Mouse (Mus musculus) CH12.LX (cell line): ENCODE measurements around the gene Ankfn1. TPM values are rescaled to one million over a fixed set of nuclear protein-coding genes. Genes with fewer than 3 reads are reported as not detected.

ENCODE experiments used
- DNase-seq: peaks from one replicate; pipeline ENCODE4 v3.0.0-alpha.2; 2013; ENCODE audit errors: extremely low read depth
- H3K27ac ChIP-seq: 2 replicates; pipeline ENCODE4 v1.5.1; 2012; ENCODE audit warnings: low read depth, mild to moderate bottlenecking, control low read depth, moderate library complexity; ENCODE audit not compliant: insufficient read depth
- H3K27me3 ChIP-seq: replicated peaks from 2 replicates; pipeline ENCODE3; 2012; ENCODE audit warnings: inconsistent platforms
- H3K36me3 ChIP-seq, 2 experiments: replicated peaks in 1 of 2; 2 replicates each; pipeline versions ENCODE3 to v1.6.1; 2012; ENCODE audit warnings: inconsistent platforms in 1 of 2, low read length in 1 of 2, mild to moderate bottlenecking in 1 of 2, mixed read lengths in 1 of 2, moderate library complexity in 1 of 2; ENCODE audit not compliant: control insufficient read depth in 1 of 2, insufficient read depth in 1 of 2
- H3K4me1 ChIP-seq, 2 experiments: 2 replicates each; pipeline ENCODE4 v1.6.1; 2012; ENCODE audit warnings: inconsistent platforms in 1 of 2, moderate library complexity in 1 of 2; ENCODE audit not compliant: insufficient read depth in 2 of 2, control insufficient read depth in 1 of 2
- H3K4me2 ChIP-seq: 2 replicates; pipeline ENCODE4 v1.6.1; 2012; ENCODE audit warnings: low read depth, mild to moderate bottlenecking, control low read depth; ENCODE audit not compliant: poor library complexity, insufficient read depth, severe bottlenecking
- H3K4me3 ChIP-seq, 3 experiments: fragments of 150-350 bp in 1 of 3; sonication (generic) in 1 of 3; replicated peaks in 1 of 3; 2 replicates each; pipeline versions ENCODE3 to v1.5.1; 2011 to 2012; ENCODE audit warnings: low read depth in 2 of 3, low read length in 2 of 3, mild to moderate bottlenecking in 2 of 3, moderate library complexity in 2 of 3, control low read depth in 1 of 3, improper control_type of control experiment in 1 of 3, inconsistent platforms in 1 of 3, mixed read lengths in 1 of 3; ENCODE audit not compliant: poor library complexity in 1 of 3
- H3K79me2 ChIP-seq: replicated peaks from 2 replicates; pipeline ENCODE4 v1.6.1; 2012; ENCODE audit warnings: mild to moderate bottlenecking, moderate library complexity; ENCODE audit not compliant: control insufficient read depth, poor library complexity, insufficient read depth, severe bottlenecking; ENCODE audit errors: extremely low read depth
- H3K9ac ChIP-seq: 2 replicates; pipeline ENCODE4 v1.6.1; 2012; ENCODE audit warnings: low read depth, mild to moderate bottlenecking, control low read depth, moderate library complexity; ENCODE audit not compliant: insufficient read depth
- H3K9me3 ChIP-seq: replicated peaks from 2 replicates; pipeline ENCODE3; 2012; ENCODE audit warnings: low read length, inconsistent platforms, mixed read lengths
- BHLHE40 ChIP-seq: IDR thresholded peaks from 2 replicates; pipeline ENCODE4 v1.6.1; 2011; ENCODE audit warnings: mild to moderate bottlenecking, low read depth, low read length, improper control_type of control experiment
- CHD1 ChIP-seq: IDR thresholded peaks from 2 replicates; pipeline ENCODE4 v1.6.1; 2012; ENCODE audit warnings: low read depth, low read length, improper control_type of control experiment, inconsistent platforms
- CTCF ChIP-seq, 2 experiments: IDR thresholded peaks in 1 of 2; conservative IDR thresholded peaks in 1 of 2; 2 replicates each; pipeline ENCODE4 v1.5.1; 2011 to 2012; ENCODE audit warnings: low read depth in 2 of 2, low read length in 2 of 2, improper control_type of control experiment in 1 of 2, inconsistent platforms in 1 of 2, mild to moderate bottlenecking in 1 of 2, moderate library complexity in 1 of 2
- E2F4 ChIP-seq: IDR thresholded peaks from 2 replicates; pipeline ENCODE4 v1.6.1; 2011; ENCODE audit warnings: low read depth, low read length, improper control_type of control experiment; ENCODE audit not compliant: insufficient replicate concordance
- ETS1 ChIP-seq: conservative IDR thresholded peaks from 2 replicates; pipeline ENCODE4 v1.6.1; 2012; ENCODE audit warnings: low read depth, mild to moderate bottlenecking, inconsistent platforms, low read length, improper control_type of control experiment, moderate library complexity
- IRF4 ChIP-seq: IDR thresholded peaks from 2 replicates; pipeline ENCODE4 v1.6.1; 2014; ENCODE audit warnings: low read depth, mild to moderate bottlenecking, inconsistent platforms, low read length, improper control_type of control experiment
- JUN ChIP-seq: IDR thresholded peaks from 2 replicates; pipeline ENCODE4 v1.6.1; 2011; ENCODE audit warnings: low read depth, mild to moderate bottlenecking, low read length, improper control_type of control experiment, moderate library complexity; ENCODE audit not compliant: insufficient read depth
- JUND ChIP-seq: conservative IDR thresholded peaks from 2 replicates; pipeline ENCODE4 v1.6.1; 2011; ENCODE audit warnings: low read depth, low read length, improper control_type of control experiment
- KAT2A ChIP-seq: IDR thresholded peaks from 2 replicates; pipeline ENCODE4 v1.6.1; 2012; ENCODE audit warnings: low read length, improper control_type of control experiment, inconsistent platforms; ENCODE audit not compliant: insufficient replicate concordance
- MAX ChIP-seq: IDR thresholded peaks from 2 replicates; pipeline ENCODE4 v1.6.1; 2011; ENCODE audit warnings: low read length, improper control_type of control experiment
- MAZ ChIP-seq: IDR thresholded peaks from 2 replicates; pipeline ENCODE4 v1.6.1; 2012; ENCODE audit warnings: low read depth, mild to moderate bottlenecking, inconsistent platforms, low read length, improper control_type of control experiment, moderate library complexity
- NELFE ChIP-seq: IDR thresholded peaks from 2 replicates; pipeline ENCODE4 v1.6.1; 2011; ENCODE audit warnings: low read depth, low read length, improper control_type of control experiment
- NRF1 ChIP-seq: IDR thresholded peaks from 2 replicates; pipeline ENCODE4 v1.6.1; 2014; ENCODE audit warnings: low read depth, mild to moderate bottlenecking, inconsistent platforms, low read length, improper control_type of control experiment, moderate library complexity
- PAX5 ChIP-seq: IDR thresholded peaks from 2 replicates; pipeline ENCODE4 v1.6.1; 2012; ENCODE audit warnings: low read length, inconsistent platforms, mixed read lengths
- POLR2A ChIP-seq: IDR thresholded peaks from 2 replicates; pipeline ENCODE4 v1.6.1; 2011; ENCODE audit warnings: low read depth, mild to moderate bottlenecking, improper control_type of control experiment, low read length
- POLR2AphosphoS2 ChIP-seq: IDR thresholded peaks from 2 replicates; pipeline ENCODE4 v1.6.1; 2011; ENCODE audit warnings: low read depth, low read length, improper control_type of control experiment
- RCOR1 ChIP-seq: conservative IDR thresholded peaks from 2 replicates; pipeline ENCODE4 v1.6.1; 2012; ENCODE audit warnings: low read depth, mild to moderate bottlenecking, inconsistent platforms, low read length, improper control_type of control experiment
- USF1 ChIP-seq: IDR thresholded peaks from 2 replicates; pipeline ENCODE4 v1.6.1; 2014; ENCODE audit warnings: low read depth, mild to moderate bottlenecking, inconsistent platforms, low read length, improper control_type of control experiment
- ZC3H11A ChIP-seq: IDR thresholded peaks from 2 replicates; pipeline ENCODE4 v1.6.1; 2012; ENCODE audit warnings: low read depth, mild to moderate bottlenecking, inconsistent platforms, low read length, improper control_type of control experiment
- ZNF384 ChIP-seq: IDR thresholded peaks from 2 replicates; pipeline ENCODE4 v1.6.1; 2012; ENCODE audit warnings: low read depth, low read length, improper control_type of control experiment, inconsistent platforms
- dilution Hi-C: fragments of 300-500 bp; cut with MboI; formaldehyde crosslinking; loops from 2 replicates; pipeline ENCODE4 v1.14.3; 2020; ENCODE audit warnings: low sequenced_read_pairs; ENCODE audit not compliant: extremely low pct_unique_long_range_greater_than_20kb, extremely low pct_ligation_motif_present
- in situ Hi-C: fragments of 300-500 bp; cut with MboI; formaldehyde crosslinking; loops from 3 replicates; pipeline ENCODE4 v1.14.3; 2019; ENCODE audit warnings: low sequenced_read_pairs, low pct_ligation_motif_present, low pct_unique_long_range_greater_than_20kb, mixed read lengths
- polyA plus RNA-seq: library from polyadenylated mRNA; unstranded; fragments of >175 nt; gene quantifications from 2 replicates; pipeline ENCODE4 v1.2.1, GENCODE M21; 2012; ENCODE audit warnings: low read depth; ENCODE audit not compliant: insufficient read length
- total RNA-seq, 2 experiments: library from RNA; depleted of rRNA; stranded (reverse); fragments of 300-350 nt in 1 of 2; fragments of >200 nt in 1 of 2; gene quantifications; 2 replicates each; pipeline ENCODE4 v1.2.3; 2012 to 2014

The Ankfn1 gene
- total and polyA plus RNA-seq, 3 experiments: not detected

- DNase-seq: peak; percentile 8
- Histone ChIP-seq H3K27ac (no peak overlapping the region), H3K9ac (no peak overlapping the region), H3K9me3 (no peaks in the 10 kb centered on the region), H3K4me3 (no peak overlapping the region), H3K4me1 (peaks cover 6 to 10% of the 10 kb centered on the region in 2 experiments), H3K79me2 (no peaks in the 10 kb centered on the region), H3K27me3 (no peaks in the 10 kb centered on the region), H3K36me3 (no peaks in the 10 kb centered on the region), H3K4me2 (no peak overlapping the region)
- dilution Hi-C loops: no loop called here
- no peak for TF ChIP-seq MAX
- no peak for TF ChIP-seq KAT2A
- TF ChIP-seq MAZ: no peak
- TF ChIP-seq POLR2A: no peak
- no peak for TF ChIP-seq BHLHE40
- no peak for TF ChIP-seq NELFE
- TF ChIP-seq CTCF (conservative IDR thresholded peaks at IDR 0.05 in 1 of 2, IDR thresholded peaks at IDR 0.05 in 1 of 2; ENCODE audit: low read depth in 2 of 2, low read length in 2 of 2): no peak
- no peak for TF ChIP-seq ZNF384
- TF ChIP-seq RCOR1: no peak
- no peak for TF ChIP-seq JUND
- no peak for TF ChIP-seq POLR2AphosphoS2
- no peak for TF ChIP-seq CHD1
- no peak for TF ChIP-seq JUN
- no peak for TF ChIP-seq IRF4
- no peak for TF ChIP-seq ETS1
- TF ChIP-seq E2F4: no peak
- no peak for TF ChIP-seq PAX5
- TF ChIP-seq ZC3H11A: no peak
- TF ChIP-seq USF1: no peak
- in situ Hi-C loops: no loop called here
Observed at GRCm38 (mm10) chr11:89579111-89579510, 198.3 kb downstream of the Ankfn1 start.

DNA sequence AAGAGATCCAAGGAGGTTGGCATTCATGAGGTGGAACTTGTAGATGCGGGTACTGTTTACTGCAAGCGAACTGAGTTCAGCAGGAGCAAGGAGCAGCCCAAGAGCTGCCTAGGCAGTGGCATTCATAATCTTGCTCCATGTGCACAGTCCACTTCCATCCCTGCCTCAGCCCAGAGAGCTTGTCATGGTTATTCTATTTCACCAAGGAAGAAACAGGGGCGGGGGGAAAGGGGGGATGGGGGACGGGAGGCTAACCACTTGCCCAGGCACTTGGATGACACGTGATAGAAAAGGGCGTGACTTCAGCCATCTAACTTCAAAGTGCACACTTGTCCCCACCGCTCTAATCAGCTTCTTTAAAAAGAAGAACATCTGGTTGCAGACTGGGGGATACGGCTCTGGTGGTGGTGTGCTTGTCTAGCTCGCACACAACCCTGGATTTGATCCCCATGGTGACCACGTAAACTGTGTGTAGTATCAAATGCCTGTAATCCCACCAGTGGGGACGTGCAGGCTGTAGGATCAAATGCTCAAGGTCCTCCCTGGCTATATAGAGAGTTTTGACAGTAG lies 203.1 kb downstream of the Ankfn1 start:
- no peak for DNase-seq
- H3K9ac ChIP-seq: no peak overlapping the region
- dilution Hi-C loops: no loop called here
- no peak overlapping the region for H3K4me3 ChIP-seq
- no peaks in the 10 kb centered on the region for H3K79me2 ChIP-seq
- no peaks in the 10 kb centered on the region for H3K27me3 ChIP-seq
- H3K9me3 ChIP-seq: no peaks in the 10 kb centered on the region
- H3K4me1 ChIP-seq: peaks cover 2 to 3% of the 10 kb centered on the region in 2 experiments
- H3K27ac ChIP-seq: no peak overlapping the region
- H3K4me2 ChIP-seq: no peak overlapping the region
- H3K36me3 ChIP-seq: no peaks in the 10 kb centered on the region
- in situ Hi-C loops: no loop called here
- no peak for TF ChIP-seq PAX5
- TF ChIP-seq NRF1: no peak
